Mouse (Mus musculus) small intestine, adult 2 months (tissue): ENCODE measurements around the gene Cacna2d3.

Source experiments
- CTCF ChIP-seq: fragments of 200-500 bp; IDR thresholded peaks from 2 replicates; pipeline ENCODE4 v1.5.1; 2012; ENCODE audit warnings: low read depth, mild to moderate bottlenecking, control low read depth, inconsistent platforms, low read length, moderate library complexity, mixed read lengths; ENCODE audit not compliant: insufficient replicate concordance, insufficient read length; ENCODE audit errors: extremely low read depth
- POLR2A ChIP-seq: fragments of 200-500 bp; IDR thresholded peaks from 2 replicates; pipeline ENCODE4 v1.6.1; 2012; ENCODE audit warnings: low read depth, mild to moderate bottlenecking, control low read depth, inconsistent platforms, low read length, moderate library complexity

DNA sequence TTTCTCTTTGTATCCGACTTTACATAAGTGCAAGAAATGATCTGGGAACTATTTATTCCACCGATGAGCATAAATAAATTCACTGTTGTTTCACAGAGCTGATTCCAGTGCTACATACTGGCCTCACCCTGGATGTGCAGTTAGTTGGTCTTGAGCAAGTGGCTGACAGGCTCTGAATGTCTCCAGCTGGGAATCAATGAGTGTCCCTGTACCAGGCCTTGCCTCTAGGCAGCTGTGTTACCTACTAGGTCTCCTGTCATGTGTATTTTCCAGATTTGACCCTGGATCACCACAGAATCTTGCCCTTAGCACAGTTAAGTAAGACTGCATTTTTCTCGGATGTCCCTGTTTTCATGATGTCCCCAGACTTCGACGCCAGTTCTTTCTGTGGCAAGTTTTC is 851.3 kb downstream of the Cacna2d3 start:
- TF ChIP-seq CTCF (no peak), POLR2A (no peak)
